Mouse (Mus musculus) ES-Bruce4 (cell line): ENCODE results near the gene Obsl1.

Experiments used
- CTCF ChIP-seq: IDR thresholded peaks from one replicate; pipeline ENCODE4 v1.8.1; 2011; ENCODE audit warnings: low read depth, low read length
- EP300 ChIP-seq: IDR thresholded peaks from 2 replicates; pipeline ENCODE4 v1.6.1; 2011; ENCODE audit warnings: low read depth, low read length; ENCODE audit not compliant: insufficient read depth
- POLR2A ChIP-seq: IDR thresholded peaks from one replicate; pipeline ENCODE4 v1.8.1; 2011; ENCODE audit warnings: low read length; ENCODE audit not compliant: insufficient read depth

- TF ChIP-seq CTCF, result no peak
- TF ChIP-seq EP300, result no peak
- TF ChIP-seq POLR2A, result no peak
These were observed 18.4 kb upstream of the Obsl1 start for GRCm38 (mm10) chr1:75524679-75525078.
